Mouse (Mus musculus): ENCODE data around the gene Polr3c. TPM values are rescaled to one million over a fixed set of nuclear protein-coding genes. Genes with fewer than 3 reads are reported as not detected.
"Not testable (repeated sequence)": the region's sequence is repeated elsewhere in the genome, so short reads cannot be mapped to it uniquely, and the experiment has no call there.

Gene Polr3c
- total RNA-seq, 1 experiment: 22.2 TPM

DNA sequence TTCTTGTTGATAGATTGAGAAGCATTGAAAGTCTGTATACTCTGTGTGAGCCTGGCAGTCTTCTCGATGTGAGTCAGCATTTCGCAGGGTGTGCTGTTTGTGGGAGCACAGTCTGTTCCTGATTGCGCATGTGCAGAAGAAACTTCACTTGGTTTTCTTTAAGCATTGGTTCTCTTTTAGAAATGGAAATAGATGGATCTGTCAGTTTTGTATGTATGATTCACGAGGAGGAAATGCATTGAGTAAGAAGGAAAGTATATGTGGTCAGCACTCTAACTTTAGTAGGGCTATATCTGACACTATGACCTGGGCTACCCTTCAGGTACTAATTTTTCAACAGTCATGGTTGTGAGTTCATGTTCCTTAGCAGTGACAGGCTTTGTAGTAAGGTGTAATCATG is 32.3 kb upstream of the Polr3c start:
- no peak for TF ChIP-seq MAFK (IDR thresholded peaks at IDR 0.05; ENCODE audit: insufficient read depth, low read depth, low read length)
- no peak for TF ChIP-seq ZNF384 (IDR thresholded peaks at IDR 0.05; ENCODE audit: low read depth, low read length)
- TF ChIP-seq HCFC1 (IDR thresholded peaks at IDR 0.05; ENCODE audit: borderline replicate concordance, insufficient read depth, low read length): no peak
- in situ Hi-C loops (cut with MboI; ENCODE audit: low sequenced_read_pairs in 2 of 2, unreplicated experiment in 2 of 2): no loop called here
- Histone ChIP-seq H3K4me3 (ENCODE audit: insufficient read depth in 1 of 2, low read depth in 1 of 2, low read length in 2 of 2, poor library complexity in 1 of 2, severe bottlenecking in 1 of 2) (no peak overlapping the region), H3K4me1 (ENCODE audit: control insufficient read depth in 2 of 2, insufficient read depth in 2 of 2, low read length in 2 of 2, poor library complexity in 1 of 2) (peaks cover 1 to 4% of the 10 kb centered on the region in 2 experiments; a peak in 3 of 4 replicates), H3K9ac (ENCODE audit: insufficient read depth, low read depth, low read length, poor library complexity, severe bottlenecking) (no peak overlapping the region), H3K9me3 (ENCODE audit: control insufficient read depth, insufficient read depth, low read depth, low read length) (0 out of 2 replicates have a peak, but pooled peaks cover 5% of the 10 kb centered on the region), H3K36me3 (ENCODE audit: control insufficient read depth, insufficient read depth, low read length, poor library complexity, severe bottlenecking) (peaks cover 8% of the 10 kb centered on the region; the same call in 1 of the 2 replicates), H3K27ac (ENCODE audit: insufficient read depth, low read depth, low read length, poor library complexity, severe bottlenecking) (no peak overlapping the region)
- no peak for DNase-seq (ENCODE audit: low read depth, low spot score)

DNA sequence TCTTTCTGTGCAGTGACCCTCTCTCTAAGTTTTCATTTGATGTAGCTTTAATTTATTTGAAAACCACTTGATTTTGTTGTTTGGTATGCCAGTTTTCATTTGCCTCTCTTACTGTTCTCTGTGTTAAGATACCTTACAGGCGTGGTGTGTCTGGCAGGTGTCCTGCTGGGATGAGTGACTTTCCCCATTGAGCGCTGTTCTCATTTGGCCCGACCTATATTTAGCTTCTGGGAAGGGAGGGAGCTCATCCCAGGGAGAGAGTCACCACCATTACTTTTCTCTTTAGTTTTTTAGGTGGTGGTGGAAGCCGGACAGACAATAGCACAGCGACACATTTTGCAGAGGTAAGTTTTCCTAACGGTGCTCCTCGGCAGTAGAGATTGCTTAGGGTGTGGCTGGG is 30.3 kb upstream of the Polr3c start:
- no peak overlapping the region for H3K4me3 ChIP-seq (ENCODE audit: insufficient read depth in 1 of 2, low read depth in 1 of 2, low read length in 2 of 2, poor library complexity in 1 of 2, severe bottlenecking in 1 of 2)
- H3K9ac ChIP-seq (ENCODE audit: insufficient read depth, low read depth, low read length, poor library complexity, severe bottlenecking): no peak overlapping the region
- H3K36me3 ChIP-seq (ENCODE audit: control insufficient read depth, insufficient read depth, low read length, poor library complexity, severe bottlenecking): 0 out of 2 replicates have a peak, but pooled peaks cover 6% of the 10 kb centered on the region
- H3K4me1 ChIP-seq (ENCODE audit: control insufficient read depth in 2 of 2, insufficient read depth in 2 of 2, low read length in 2 of 2, poor library complexity in 1 of 2): peaks cover 1 to 4% of the 10 kb centered on the region in 2 experiments; a peak in 3 of 4 replicates
- in situ Hi-C loops (cut with MboI; ENCODE audit: low sequenced_read_pairs in 2 of 2, unreplicated experiment in 2 of 2): no loop called here
- no peak for DNase-seq (ENCODE audit: low read depth, low spot score)
- H3K27ac ChIP-seq (ENCODE audit: insufficient read depth, low read depth, low read length, poor library complexity, severe bottlenecking): no peak overlapping the region
- no peak for TF ChIP-seq ZC3H11A (IDR thresholded peaks at IDR 0.05; ENCODE audit: borderline replicate concordance, low read depth, low read length)
- TF ChIP-seq CHD2 (IDR thresholded peaks at IDR 0.05; ENCODE audit: low read depth, low read length): no peak
- TF ChIP-seq MAFK (IDR thresholded peaks at IDR 0.05; ENCODE audit: insufficient read depth, low read depth, low read length): no peak
- H3K9me3 ChIP-seq (ENCODE audit: control insufficient read depth, insufficient read depth, low read depth, low read length): 0 out of 2 replicates have a peak, but pooled peaks cover 5% of the 10 kb centered on the region

DNA sequence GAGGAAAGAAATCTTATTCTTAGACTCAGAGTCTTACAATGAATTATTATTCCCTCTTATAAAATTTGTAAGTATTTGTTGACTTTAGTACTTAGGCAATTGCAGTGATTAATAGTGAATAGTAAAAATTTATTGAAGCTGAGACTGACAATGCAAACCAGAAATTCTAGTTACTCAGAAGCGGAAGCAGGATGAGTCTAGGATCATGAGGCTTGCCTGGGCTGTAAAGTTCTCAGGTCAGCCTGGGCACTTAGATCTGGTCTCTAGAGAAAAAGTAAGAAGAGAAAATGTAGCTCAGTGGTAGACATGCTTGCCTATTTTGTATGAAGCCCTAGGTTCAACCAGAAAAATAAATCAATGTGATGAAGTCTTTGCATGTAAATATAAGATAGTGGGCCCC is 28.5 kb upstream of the Polr3c start:
- Histone ChIP-seq H3K27ac (ENCODE audit: insufficient read depth, low read depth, low read length, poor library complexity, severe bottlenecking) (no peak overlapping the region), H3K36me3 (ENCODE audit: control insufficient read depth, insufficient read depth, low read length, poor library complexity, severe bottlenecking) (0 out of 2 replicates have a peak, but pooled peaks cover 2% of the 10 kb centered on the region), H3K4me3 (ENCODE audit: insufficient read depth in 1 of 2, low read depth in 1 of 2, low read length in 2 of 2, poor library complexity in 1 of 2, severe bottlenecking in 1 of 2) (no peak overlapping the region), H3K4me1 (ENCODE audit: control insufficient read depth in 2 of 2, insufficient read depth in 2 of 2, low read length in 2 of 2, poor library complexity in 1 of 2) (peaks cover 1 to 4% of the 10 kb centered on the region in 2 experiments; a peak in 3 of 4 replicates), H3K9me3 (ENCODE audit: control insufficient read depth, insufficient read depth, low read depth, low read length) (0 out of 2 replicates have a peak, but pooled peaks cover 5% of the 10 kb centered on the region), H3K9ac (ENCODE audit: insufficient read depth, low read depth, low read length, poor library complexity, severe bottlenecking) (no peak overlapping the region)
- in situ Hi-C loops (cut with MboI; ENCODE audit: low sequenced_read_pairs in 2 of 2, unreplicated experiment in 2 of 2): no loop called here
- TF ChIP-seq ZC3H11A (IDR thresholded peaks at IDR 0.05; ENCODE audit: borderline replicate concordance, low read depth, low read length): no peak
- TF ChIP-seq CHD2 (IDR thresholded peaks at IDR 0.05; ENCODE audit: low read depth, low read length): no peak
- no peak for TF ChIP-seq ZNF384 (IDR thresholded peaks at IDR 0.05; ENCODE audit: low read depth, low read length)
- TF ChIP-seq MAFK (IDR thresholded peaks at IDR 0.05; ENCODE audit: insufficient read depth, low read depth, low read length): no peak
- no peak for TF ChIP-seq HCFC1 (IDR thresholded peaks at IDR 0.05; ENCODE audit: borderline replicate concordance, insufficient read depth, low read length)
- no peak for DNase-seq (ENCODE audit: low read depth, low spot score)

DNA sequence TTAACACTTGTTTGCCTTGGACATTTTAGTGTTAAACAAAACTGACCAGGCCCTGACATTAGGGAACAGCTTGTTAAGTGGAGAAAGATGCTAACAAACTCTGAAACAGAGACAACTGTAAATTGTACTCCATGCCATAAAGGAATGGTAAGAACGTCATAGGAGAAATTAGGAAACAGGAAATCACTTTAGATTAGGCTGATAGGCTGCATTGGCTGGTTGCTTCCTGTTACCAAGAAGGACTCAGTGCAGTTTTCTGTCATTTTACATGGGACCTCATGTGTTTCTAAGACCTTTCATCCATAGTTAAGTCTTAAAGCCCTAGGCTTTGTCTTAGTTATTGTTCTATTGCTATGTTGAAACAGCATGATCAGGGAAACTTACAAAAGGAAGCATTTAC is 19.4 kb upstream of the Polr3c start:
- no peak for TF ChIP-seq ZNF384 (IDR thresholded peaks at IDR 0.05; ENCODE audit: low read depth, low read length)
- H3K4me1 ChIP-seq (ENCODE audit: control insufficient read depth in 2 of 2, insufficient read depth in 2 of 2, low read length in 2 of 2, poor library complexity in 1 of 2): no peaks in the 10 kb centered on the region
- H3K36me3 ChIP-seq (ENCODE audit: control insufficient read depth, insufficient read depth, low read length, poor library complexity, severe bottlenecking): no peaks in the 10 kb centered on the region
- H3K27ac ChIP-seq (ENCODE audit: insufficient read depth, low read depth, low read length, poor library complexity, severe bottlenecking): no peak overlapping the region
- in situ Hi-C loops (cut with MboI; ENCODE audit: low sequenced_read_pairs in 2 of 2, unreplicated experiment in 2 of 2): no loop called here
- no peak overlapping the region for H3K4me3 ChIP-seq (ENCODE audit: insufficient read depth in 1 of 2, low read depth in 1 of 2, low read length in 2 of 2, poor library complexity in 1 of 2, severe bottlenecking in 1 of 2)
- H3K9me3 ChIP-seq (ENCODE audit: control insufficient read depth, insufficient read depth, low read depth, low read length): no peaks in the 10 kb centered on the region
- H3K9ac ChIP-seq (ENCODE audit: insufficient read depth, low read depth, low read length, poor library complexity, severe bottlenecking): no peak overlapping the region
- no peak for DNase-seq (ENCODE audit: low read depth, low spot score)

DNA sequence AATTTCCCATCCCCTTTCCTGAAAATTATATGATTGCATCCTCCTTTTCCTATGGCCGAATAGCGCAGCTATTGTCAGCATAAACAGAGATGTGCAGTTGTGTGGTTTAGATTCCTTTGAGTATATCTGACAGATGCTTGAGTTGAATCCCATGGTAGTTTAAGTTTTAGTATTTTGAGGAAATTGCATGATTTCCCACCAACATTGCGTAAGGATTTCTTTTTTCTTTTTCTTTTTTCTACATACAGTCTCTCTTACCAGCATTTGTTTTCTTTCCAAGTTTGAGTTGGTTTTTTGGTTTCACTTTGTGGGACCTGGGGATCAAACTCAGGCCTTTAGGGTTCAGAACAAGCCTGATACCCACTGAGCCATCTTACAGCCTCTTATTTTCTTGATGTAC is 16.9 kb upstream of the Polr3c start:
- in situ Hi-C loops (cut with MboI; ENCODE audit: low sequenced_read_pairs in 2 of 2, unreplicated experiment in 2 of 2): no loop called here
- Histone ChIP-seq H3K27ac (ENCODE audit: insufficient read depth, low read depth, low read length, poor library complexity, severe bottlenecking) (no peak overlapping the region), H3K4me3 (ENCODE audit: insufficient read depth in 1 of 2, low read depth in 1 of 2, low read length in 2 of 2, poor library complexity in 1 of 2, severe bottlenecking in 1 of 2) (no peak overlapping the region), H3K36me3 (ENCODE audit: control insufficient read depth, insufficient read depth, low read length, poor library complexity, severe bottlenecking) (no peaks in the 10 kb centered on the region), H3K4me1 (ENCODE audit: control insufficient read depth in 2 of 2, insufficient read depth in 2 of 2, low read length in 2 of 2, poor library complexity in 1 of 2) (no peaks in the 10 kb centered on the region), H3K9ac (ENCODE audit: insufficient read depth, low read depth, low read length, poor library complexity, severe bottlenecking) (no peak overlapping the region), H3K9me3 (ENCODE audit: control insufficient read depth, insufficient read depth, low read depth, low read length) (no peaks in the 10 kb centered on the region)
- TF ChIP-seq ZNF384 (IDR thresholded peaks at IDR 0.05; ENCODE audit: low read depth, low read length) (no peak), MAFK (IDR thresholded peaks at IDR 0.05; ENCODE audit: insufficient read depth, low read depth, low read length) (no peak), HCFC1 (IDR thresholded peaks at IDR 0.05; ENCODE audit: borderline replicate concordance, insufficient read depth, low read length) (no peak), ZC3H11A (IDR thresholded peaks at IDR 0.05; ENCODE audit: borderline replicate concordance, low read depth, low read length) (no peak), CHD2 (IDR thresholded peaks at IDR 0.05; ENCODE audit: low read depth, low read length) (no peak)
- DNase-seq (ENCODE audit: low read depth, low spot score): no peak

DNA sequence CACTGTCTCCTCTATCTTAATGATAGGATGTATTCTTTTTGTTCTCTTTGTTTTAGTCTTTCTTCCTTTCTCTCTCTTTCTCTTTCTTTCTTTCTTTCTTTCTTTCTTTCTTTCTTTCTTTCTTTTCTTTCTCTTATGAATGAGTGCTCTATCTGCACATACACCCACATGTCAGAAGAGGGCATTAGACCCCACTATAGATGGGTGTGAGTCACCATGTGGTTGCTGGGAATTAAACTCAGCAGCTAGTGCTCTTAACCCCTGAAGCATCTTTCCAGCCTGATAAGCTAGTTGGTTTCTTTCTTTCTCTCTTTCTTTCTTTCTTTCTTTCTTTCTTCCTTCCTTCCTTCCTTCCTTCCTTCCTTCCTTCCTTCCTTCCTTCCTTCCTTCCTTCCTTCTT is 12.9 kb upstream of the Polr3c start:
- H3K9me3 ChIP-seq (ENCODE audit: control insufficient read depth, insufficient read depth, low read depth, low read length); H3K4me3 ChIP-seq (ENCODE audit: insufficient read depth in 1 of 2, low read depth in 1 of 2, low read length in 2 of 2, poor library complexity in 1 of 2, severe bottlenecking in 1 of 2); H3K9ac ChIP-seq (ENCODE audit: insufficient read depth, low read depth, low read length, poor library complexity, severe bottlenecking); H3K36me3 ChIP-seq (ENCODE audit: control insufficient read depth, insufficient read depth, low read length, poor library complexity, severe bottlenecking); H3K4me1 ChIP-seq (ENCODE audit: control insufficient read depth in 2 of 2, insufficient read depth in 2 of 2, low read length in 2 of 2, poor library complexity in 1 of 2); DNase-seq (ENCODE audit: low read depth, low spot score); in situ Hi-C loops (cut with MboI; ENCODE audit: low sequenced_read_pairs in 2 of 2, unreplicated experiment in 2 of 2); H3K27ac ChIP-seq (ENCODE audit: insufficient read depth, low read depth, low read length, poor library complexity, severe bottlenecking): not testable (repeated sequence)

All from ES-E14 (cell line).